Mouse (Mus musculus) left cerebral cortex, postnatal 10 days (tissue): ENCODE data around the gene Mgmt. TPM values are rescaled to one million over a fixed set of nuclear protein-coding genes. Genes with fewer than 3 reads are reported as not detected.

Source experiments
- DNase-seq, 2 experiments: peaks; one replicate each; pipeline ENCODE4 v3.0.0; 2021 to 2022; ENCODE audit warnings: low spot score in 2 of 2, mixed read lengths in 1 of 2; ENCODE audit errors: extremely low spot score in 1 of 2
- intact Hi-C: fragments of 180-260 bp; cut with DNase I; formaldehyde crosslinking; loops from one replicate; pipeline ENCODE4 v1.15.1; 2025
- total RNA-seq, 2 experiments: library from RNA; stranded (reverse); gene quantifications; 2 replicates each; pipeline ENCODE4 v1.2.3; 2021

The Mgmt gene
- under 1 TPM; 0.63 to 0.90 TPM for total RNA-seq

- intact Hi-C loops, result no loop called here
- peak; percentile 76 to 95 for DNase-seq
Measured at GRCm38 (mm10) chr7:136894106-136894986, at the start of gene Mgmt. Gene Mgmt (plus strand): TSS chr7:136894614.

DNA sequence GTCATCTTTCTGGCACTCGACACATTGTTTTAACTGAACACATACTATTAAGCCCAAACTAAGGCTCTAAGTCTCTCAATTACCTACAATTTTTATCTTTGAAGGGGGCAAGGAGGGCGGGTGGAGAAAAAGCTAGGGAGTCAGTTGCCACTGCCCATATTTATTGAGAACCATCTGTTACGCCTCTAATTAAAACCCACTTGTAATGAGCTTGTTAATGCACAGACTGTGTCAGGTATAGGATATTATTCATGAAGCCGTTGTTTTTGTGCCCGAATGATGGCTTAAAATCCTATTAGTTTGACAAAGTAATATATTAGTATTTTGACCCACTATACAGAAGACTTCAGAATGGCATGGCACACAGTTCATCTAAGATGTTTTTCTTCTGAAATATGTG is 49.6 kb upstream of the Mgmt start:
- no peak for DNase-seq
- intact Hi-C loops, result no loop called here

DNA sequence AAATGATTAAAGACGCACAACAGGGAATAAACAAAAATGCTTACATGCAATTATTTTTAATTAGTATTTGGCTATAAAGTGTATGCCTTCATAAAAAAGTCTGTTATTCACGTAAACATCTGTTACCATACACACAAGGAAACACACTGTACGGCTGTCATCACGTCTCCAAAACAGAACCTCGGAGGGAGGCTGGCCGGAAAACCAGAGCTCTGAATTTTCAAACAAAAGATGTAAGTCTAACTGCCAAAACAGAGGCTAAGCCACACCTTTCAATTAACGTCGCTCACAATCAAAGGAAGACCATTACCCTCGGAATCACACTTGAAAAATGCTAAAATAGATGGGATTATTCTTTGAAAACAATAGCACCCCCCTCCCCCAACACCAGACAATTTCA is 49.1 kb upstream of the Mgmt start:
- no peak for DNase-seq
- intact Hi-C loops, result no loop called here

- intact Hi-C loops, result no loop called here
- DNase-seq, result no peak
Measured at GRCm38 (mm10) chr7:136846086-136846620, 48.3 kb upstream of the Mgmt start.

- intact Hi-C loops, result no loop called here
Measured at GRCm38 (mm10) chr7:136847601-136848000, 46.8 kb upstream of the Mgmt start.

GRCm38 (mm10) chr7:136848761-136849160 is 45.7 kb upstream of the Mgmt start:
- intact Hi-C loops, result no loop called here
- DNase-seq, result no peak

More at GRCm38 (mm10) chr7:136847601-136848000, 46.8 kb upstream of the Mgmt start:
- no peak for DNase-seq

DNA sequence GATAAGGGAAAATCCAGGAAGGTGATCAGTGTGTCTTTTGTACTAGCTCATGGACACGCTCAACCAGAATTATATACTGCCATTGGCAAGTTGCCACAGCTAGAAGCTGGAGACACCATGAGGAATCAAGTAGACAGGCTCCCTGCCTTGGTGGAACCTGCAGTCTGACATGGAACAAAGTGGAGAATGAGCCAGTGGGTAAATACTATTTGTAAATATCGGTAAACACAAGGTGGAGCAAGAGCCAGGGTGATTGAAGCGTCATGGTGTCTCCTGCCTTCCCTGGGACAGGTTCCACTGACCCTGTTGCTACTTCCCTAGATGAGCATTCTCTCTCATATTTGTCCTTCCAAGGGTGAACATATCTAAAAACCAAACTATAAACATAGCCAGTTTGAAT is 44.6 kb upstream of the Mgmt start:
- no peak for DNase-seq
- intact Hi-C loops, result no loop called here

DNA sequence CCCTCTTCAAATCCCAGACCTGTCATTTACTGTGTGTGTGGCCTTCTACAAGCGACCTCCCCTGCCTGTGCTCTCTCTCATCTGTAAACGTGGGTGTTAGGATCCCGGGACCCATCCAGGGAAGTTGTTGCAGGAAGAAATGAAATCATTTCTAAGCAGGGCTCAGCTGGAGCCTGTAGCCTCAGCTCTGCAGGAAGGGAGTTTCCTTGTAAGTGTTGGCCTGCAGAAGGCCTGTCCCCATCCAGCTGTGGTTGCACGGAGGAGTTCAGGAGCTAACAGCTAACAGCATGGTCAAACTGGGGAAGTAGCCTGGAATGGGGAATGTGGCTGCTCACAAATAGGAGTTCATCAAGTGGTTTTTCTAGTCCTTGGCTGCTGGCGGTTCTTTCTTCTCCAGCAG is 44.1 kb upstream of the Mgmt start:
- DNase-seq, result no peak
- intact Hi-C loops, result no loop called here

GRCm38 (mm10) chr7:136851946-136852345 is 42.5 kb upstream of the Mgmt start:
- no peak for DNase-seq
- intact Hi-C loops, result no loop called here

GRCm38 (mm10) chr7:136852721-136853120 is 41.7 kb upstream of the Mgmt start:
- intact Hi-C loops, result no loop called here
- DNase-seq, result no peak

GRCm38 (mm10) chr7:136864677-136865463 is 29.5 kb upstream of the Mgmt start:
- intact Hi-C loops, result no loop called here
- no peak for DNase-seq

DNA sequence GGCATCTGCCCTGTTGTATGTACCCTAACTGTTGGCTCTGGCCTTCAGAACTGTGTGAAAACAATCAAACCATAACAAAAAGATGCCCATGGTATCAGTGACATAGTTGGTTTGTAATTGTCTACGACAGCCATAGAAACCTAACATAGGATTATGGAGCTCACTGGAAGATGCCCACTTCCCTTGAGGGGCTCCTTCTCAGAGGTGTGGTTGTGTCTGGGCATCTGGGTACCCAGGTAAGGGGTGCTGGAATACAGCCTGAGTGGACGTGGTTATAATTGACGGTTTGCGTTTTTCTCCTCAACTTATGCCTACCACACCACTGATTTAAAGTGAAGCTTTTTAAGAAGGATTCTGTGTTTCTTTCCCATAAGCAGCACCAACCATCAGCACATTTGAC is 28.5 kb upstream of the Mgmt start:
- intact Hi-C loops, result no loop called here

GRCm38 (mm10) chr7:136866535-136866934 is 27.9 kb upstream of the Mgmt start:
- no peak for DNase-seq
- intact Hi-C loops, result no loop called here

More for the DNA sequence above, 28.5 kb upstream of the Mgmt start:
- DNase-seq, result no peak

- no peak for DNase-seq
- intact Hi-C loops, result no loop called here
Measured at GRCm38 (mm10) chr7:136871535-136871934, 22.9 kb upstream of the Mgmt start.

GRCm38 (mm10) chr7:136872059-136872458 is 22.4 kb upstream of the Mgmt start:
- intact Hi-C loops, result no loop called here
- peak; percentile 49 to 67 for DNase-seq

DNA sequence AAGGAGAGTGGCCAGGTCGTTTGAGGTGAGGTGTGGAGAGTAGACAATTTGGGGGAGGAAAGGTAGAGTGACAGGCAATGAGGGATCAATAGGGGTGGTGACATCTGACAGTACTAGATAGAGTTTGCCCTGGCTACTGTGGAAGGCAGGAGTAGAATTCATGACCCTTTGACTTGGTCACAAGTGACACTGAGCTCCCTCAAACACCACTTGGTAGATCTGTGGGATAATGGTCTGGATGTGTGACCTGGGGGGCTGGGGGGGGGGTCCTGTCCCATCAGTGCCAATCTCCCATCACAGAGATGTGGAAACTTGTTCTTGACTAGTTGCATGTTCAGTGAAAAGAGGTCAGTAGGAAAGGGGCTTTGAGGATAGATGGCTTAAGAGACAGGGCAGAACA is 20.0 kb upstream of the Mgmt start:
- no peak for DNase-seq
- intact Hi-C loops, result no loop called here

- DNase-seq, result peak in 1 of 2 experiments; percentile 17
- intact Hi-C loops, result no loop called here
Measured at GRCm38 (mm10) chr7:136880386-136880785, 14.0 kb upstream of the Mgmt start.

- DNase-seq, result no peak
- intact Hi-C loops, result no loop called here
Measured at GRCm38 (mm10) chr7:136888161-136888560, 6.3 kb upstream of the Mgmt start.

- DNase-seq, result no peak
- intact Hi-C loops, result no loop called here
Measured at GRCm38 (mm10) chr7:136895356-136895755, 942 bp downstream of the Mgmt start.

DNA sequence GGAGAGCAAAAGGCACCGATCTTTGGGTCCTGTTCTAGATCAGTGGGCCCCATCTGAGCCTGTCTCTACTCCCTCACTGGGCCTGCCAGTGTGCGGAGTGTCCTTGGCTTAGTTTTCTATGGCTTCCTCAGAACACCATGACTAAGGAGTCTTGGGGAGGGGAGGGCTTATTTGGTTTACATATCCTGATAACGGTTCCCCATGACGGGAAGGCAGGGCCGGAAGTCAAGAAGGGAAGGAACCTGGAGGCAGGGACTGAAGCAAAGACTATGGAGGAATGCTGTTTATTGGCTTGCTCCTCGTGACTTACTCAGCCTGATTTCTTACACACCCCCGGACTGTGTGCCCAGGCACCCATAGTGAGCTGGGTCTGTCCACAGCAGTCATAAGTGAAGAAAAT is 1.4 kb downstream of the Mgmt start:
- no peak for DNase-seq
- intact Hi-C loops, result no loop called here
